Mouse (Mus musculus): ENCODE data around the gene Gm17334. TPM values are rescaled to one million over a fixed set of nuclear protein-coding genes. Genes with fewer than 3 reads are reported as not detected.

Gene Gm17334
- total RNA-seq, 1 experiment: 0.22 TPM

DNA sequence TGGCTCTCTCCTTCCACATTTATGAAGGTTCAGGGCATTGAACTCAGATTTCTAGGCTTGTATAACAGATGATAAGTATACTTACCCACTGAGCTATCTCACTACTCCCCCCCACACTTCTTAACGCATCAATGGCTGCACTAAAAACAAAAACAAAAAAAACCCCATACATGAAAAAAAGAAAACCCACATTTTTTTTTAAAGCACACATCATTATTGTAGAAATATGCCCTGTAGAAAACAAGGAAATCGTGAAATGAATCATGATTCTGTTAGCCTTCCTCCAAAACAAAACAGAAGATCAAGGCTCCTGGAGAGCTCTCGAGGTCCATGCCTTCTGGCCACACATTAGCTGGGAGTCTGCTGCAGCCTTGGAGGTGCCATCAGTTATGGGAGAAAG lies 38.3 kb upstream of the Gm17334 start:
- Histone ChIP-seq H3K27ac (ENCODE audit: insufficient read depth, low read depth, low read length, poor library complexity, severe bottlenecking) (no peak overlapping the region), H3K4me1 (ENCODE audit: control insufficient read depth in 2 of 2, insufficient read depth in 2 of 2, low read length in 2 of 2, poor library complexity in 1 of 2) (peaks cover 0 to 8% of the 10 kb centered on the region in 2 experiments; a peak in 1 of 4 replicates), H3K9me3 (ENCODE audit: control insufficient read depth, insufficient read depth, low read depth, low read length) (no peaks in the 10 kb centered on the region), H3K4me3 (ENCODE audit: insufficient read depth in 1 of 2, low read depth in 1 of 2, low read length in 2 of 2, poor library complexity in 1 of 2, severe bottlenecking in 1 of 2) (no peak overlapping the region), H3K9ac (ENCODE audit: insufficient read depth, low read depth, low read length, poor library complexity, severe bottlenecking) (no peak overlapping the region), H3K36me3 (ENCODE audit: control insufficient read depth, insufficient read depth, low read length, poor library complexity, severe bottlenecking) (no peaks in the 10 kb centered on the region)
- no peak for DNase-seq (ENCODE audit: low read depth, low spot score)
- no peak for TF ChIP-seq CHD2 (IDR thresholded peaks at IDR 0.05; ENCODE audit: low read depth, low read length)
- no peak for TF ChIP-seq MAFK (IDR thresholded peaks at IDR 0.05; ENCODE audit: insufficient read depth, low read depth, low read length)
- TF ChIP-seq ZC3H11A (IDR thresholded peaks at IDR 0.05; ENCODE audit: borderline replicate concordance, low read depth, low read length): no peak
- TF ChIP-seq HCFC1 (IDR thresholded peaks at IDR 0.05; ENCODE audit: borderline replicate concordance, insufficient read depth, low read length): no peak
- no peak for TF ChIP-seq ZNF384 (IDR thresholded peaks at IDR 0.05; ENCODE audit: low read depth, low read length)
- in situ Hi-C loops (cut with MboI; ENCODE audit: low sequenced_read_pairs in 2 of 2, unreplicated experiment in 2 of 2): no loop called here

DNA sequence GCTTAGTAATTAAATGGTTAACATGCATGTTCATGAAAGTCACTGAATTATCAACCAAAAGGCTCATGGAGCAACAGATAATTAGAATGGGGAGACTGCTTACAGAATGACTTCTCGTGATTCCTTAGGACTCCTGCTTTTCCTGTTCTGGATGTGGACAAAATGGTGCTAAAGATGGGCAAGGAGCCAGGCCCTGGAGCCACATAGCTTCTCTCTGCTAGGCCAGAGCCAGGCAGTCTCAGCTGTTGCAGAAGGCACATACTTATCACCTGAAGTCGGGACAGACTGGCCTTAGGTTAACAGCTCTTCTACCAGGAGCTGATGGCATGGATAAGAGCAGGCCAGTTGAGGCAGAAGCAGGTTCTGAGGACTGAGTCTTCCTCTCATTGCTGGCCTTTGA lies 37.8 kb upstream of the Gm17334 start:
- in situ Hi-C loops (cut with MboI; ENCODE audit: low sequenced_read_pairs in 2 of 2, unreplicated experiment in 2 of 2): no loop called here
- no peak overlapping the region for H3K9ac ChIP-seq (ENCODE audit: insufficient read depth, low read depth, low read length, poor library complexity, severe bottlenecking)

DNA sequence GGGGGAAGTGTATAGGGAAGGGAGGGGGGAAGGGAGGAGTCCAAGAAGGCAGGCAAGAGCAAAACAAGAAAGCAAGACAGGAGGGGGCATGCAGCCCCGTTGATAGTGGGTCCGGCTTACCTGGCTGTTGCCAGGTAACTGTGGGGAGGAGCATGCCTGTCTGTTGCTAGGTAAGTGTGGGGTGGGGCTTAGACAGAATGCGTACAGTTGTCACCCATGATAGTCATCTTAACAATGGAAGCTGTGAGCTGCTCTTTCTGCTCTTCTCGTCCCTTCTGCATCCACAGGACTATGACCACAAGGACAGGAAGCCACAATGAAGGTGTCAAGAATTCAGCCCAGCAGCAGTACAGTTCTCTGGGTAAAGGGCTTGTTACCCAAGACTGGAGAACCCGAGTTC lies 37.2 kb upstream of the Gm17334 start:
- H3K9ac ChIP-seq (ENCODE audit: insufficient read depth, low read depth, low read length, poor library complexity, severe bottlenecking): no peak overlapping the region
- H3K27ac ChIP-seq (ENCODE audit: insufficient read depth, low read depth, low read length, poor library complexity, severe bottlenecking): no peak overlapping the region
- TF ChIP-seq CHD2 (IDR thresholded peaks at IDR 0.05; ENCODE audit: low read depth, low read length): no peak
- TF ChIP-seq ZNF384 (IDR thresholded peaks at IDR 0.05; ENCODE audit: low read depth, low read length): no peak
- TF ChIP-seq HCFC1 (IDR thresholded peaks at IDR 0.05; ENCODE audit: borderline replicate concordance, insufficient read depth, low read length): no peak
- no peak for TF ChIP-seq MAFK (IDR thresholded peaks at IDR 0.05; ENCODE audit: insufficient read depth, low read depth, low read length)
- TF ChIP-seq ZC3H11A (IDR thresholded peaks at IDR 0.05; ENCODE audit: borderline replicate concordance, low read depth, low read length): no peak
- DNase-seq (ENCODE audit: low read depth, low spot score): no peak
- peaks cover 3 to 16% of the 10 kb centered on the region in 2 experiments; a peak in 3 of 4 replicates for H3K4me1 ChIP-seq (ENCODE audit: control insufficient read depth in 2 of 2, insufficient read depth in 2 of 2, low read length in 2 of 2, poor library complexity in 1 of 2)
- no peaks in the 10 kb centered on the region for H3K9me3 ChIP-seq (ENCODE audit: control insufficient read depth, insufficient read depth, low read depth, low read length)
- no peaks in the 10 kb centered on the region for H3K36me3 ChIP-seq (ENCODE audit: control insufficient read depth, insufficient read depth, low read length, poor library complexity, severe bottlenecking)
- in situ Hi-C loops (cut with MboI; ENCODE audit: low sequenced_read_pairs in 2 of 2, unreplicated experiment in 2 of 2): no loop called here
- no peak overlapping the region for H3K4me3 ChIP-seq (ENCODE audit: insufficient read depth in 1 of 2, low read depth in 1 of 2, low read length in 2 of 2, poor library complexity in 1 of 2, severe bottlenecking in 1 of 2)

More for the DNA sequence above, 37.8 kb upstream of the Gm17334 start:
- Histone ChIP-seq H3K27ac (ENCODE audit: insufficient read depth, low read depth, low read length, poor library complexity, severe bottlenecking) (no peak overlapping the region), H3K4me3 (ENCODE audit: insufficient read depth in 1 of 2, low read depth in 1 of 2, low read length in 2 of 2, poor library complexity in 1 of 2, severe bottlenecking in 1 of 2) (no peak overlapping the region), H3K9me3 (ENCODE audit: control insufficient read depth, insufficient read depth, low read depth, low read length) (no peaks in the 10 kb centered on the region), H3K4me1 (ENCODE audit: control insufficient read depth in 2 of 2, insufficient read depth in 2 of 2, low read length in 2 of 2, poor library complexity in 1 of 2) (peaks cover 3 to 13% of the 10 kb centered on the region in 2 experiments; a peak in 3 of 4 replicates), H3K36me3 (ENCODE audit: control insufficient read depth, insufficient read depth, low read length, poor library complexity, severe bottlenecking) (no peaks in the 10 kb centered on the region)
- no peak for TF ChIP-seq ZC3H11A (IDR thresholded peaks at IDR 0.05; ENCODE audit: borderline replicate concordance, low read depth, low read length)
- TF ChIP-seq CHD2 (IDR thresholded peaks at IDR 0.05; ENCODE audit: low read depth, low read length): no peak
- TF ChIP-seq MAFK (IDR thresholded peaks at IDR 0.05; ENCODE audit: insufficient read depth, low read depth, low read length): no peak
- TF ChIP-seq HCFC1 (IDR thresholded peaks at IDR 0.05; ENCODE audit: borderline replicate concordance, insufficient read depth, low read length): no peak
- TF ChIP-seq ZNF384 (IDR thresholded peaks at IDR 0.05; ENCODE audit: low read depth, low read length): no peak
- DNase-seq (ENCODE audit: low read depth, low spot score): no peak

DNA sequence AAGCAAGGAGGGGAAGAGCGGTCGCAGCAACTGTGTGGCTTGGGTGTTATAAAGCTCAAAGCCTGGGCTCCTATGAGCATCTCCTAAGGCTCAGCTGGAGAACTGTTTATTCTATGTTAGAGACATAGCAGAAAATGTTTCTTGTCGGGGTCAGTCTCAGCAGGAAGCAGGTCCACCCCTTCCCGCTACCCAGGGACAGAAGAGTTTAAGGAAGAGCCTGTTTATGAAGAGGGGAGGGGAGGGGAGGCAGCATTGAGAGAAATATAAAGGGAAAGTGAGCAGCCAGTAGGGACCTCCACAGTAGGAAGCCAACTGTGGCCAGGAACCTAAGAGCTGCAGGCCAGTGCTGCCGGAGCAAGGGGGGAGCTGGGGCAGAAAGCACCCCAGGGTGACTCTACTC lies 36.4 kb upstream of the Gm17334 start:
- TF ChIP-seq ZNF384 (IDR thresholded peaks at IDR 0.05; ENCODE audit: low read depth, low read length) (no peak), HCFC1 (IDR thresholded peaks at IDR 0.05; ENCODE audit: borderline replicate concordance, insufficient read depth, low read length) (no peak), ZC3H11A (IDR thresholded peaks at IDR 0.05; ENCODE audit: borderline replicate concordance, low read depth, low read length) (no peak), CHD2 (IDR thresholded peaks at IDR 0.05; ENCODE audit: low read depth, low read length) (no peak), MAFK (IDR thresholded peaks at IDR 0.05; ENCODE audit: insufficient read depth, low read depth, low read length) (no peak)
- no peak overlapping the region for H3K4me3 ChIP-seq (ENCODE audit: insufficient read depth in 1 of 2, low read depth in 1 of 2, low read length in 2 of 2, poor library complexity in 1 of 2, severe bottlenecking in 1 of 2)
- in situ Hi-C loops (cut with MboI; ENCODE audit: low sequenced_read_pairs in 2 of 2, unreplicated experiment in 2 of 2): no loop called here
- no peak for DNase-seq (ENCODE audit: low read depth, low spot score)
- no peaks in the 10 kb centered on the region for H3K36me3 ChIP-seq (ENCODE audit: control insufficient read depth, insufficient read depth, low read length, poor library complexity, severe bottlenecking)
- H3K4me1 ChIP-seq (ENCODE audit: control insufficient read depth in 2 of 2, insufficient read depth in 2 of 2, low read length in 2 of 2, poor library complexity in 1 of 2): peaks cover 3 to 19% of the 10 kb centered on the region in 2 experiments
- H3K9ac ChIP-seq (ENCODE audit: insufficient read depth, low read depth, low read length, poor library complexity, severe bottlenecking): no peak overlapping the region
- H3K9me3 ChIP-seq (ENCODE audit: control insufficient read depth, insufficient read depth, low read depth, low read length): no peaks in the 10 kb centered on the region
- no peak overlapping the region for H3K27ac ChIP-seq (ENCODE audit: insufficient read depth, low read depth, low read length, poor library complexity, severe bottlenecking)

DNA sequence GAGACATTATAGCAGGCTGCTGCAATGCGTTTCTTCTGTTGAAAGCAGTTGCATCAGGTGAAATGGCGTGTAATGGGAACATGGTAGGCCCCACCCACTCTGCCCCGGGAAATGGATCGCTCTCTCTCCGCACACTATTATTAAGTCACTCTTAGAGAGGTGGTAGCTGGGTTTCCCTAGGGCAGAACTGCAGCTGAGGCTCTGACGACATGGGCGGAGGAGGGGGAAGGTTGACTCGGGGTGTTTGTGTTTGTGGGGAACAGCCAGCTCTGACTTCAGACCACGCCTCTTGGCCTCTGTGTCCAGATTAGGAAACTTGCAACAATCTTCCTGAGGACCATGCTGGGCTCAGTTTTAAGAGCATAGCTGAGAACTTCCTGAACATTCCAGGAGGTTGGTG lies 32.8 kb upstream of the Gm17334 start:
- DNase-seq (ENCODE audit: low read depth, low spot score): no peak
- Histone ChIP-seq H3K27ac (ENCODE audit: insufficient read depth, low read depth, low read length, poor library complexity, severe bottlenecking) (no peak overlapping the region), H3K4me3 (ENCODE audit: insufficient read depth in 1 of 2, low read depth in 1 of 2, low read length in 2 of 2, poor library complexity in 1 of 2, severe bottlenecking in 1 of 2) (0 out of 4 replicates have a peak overlapping the region, but pooled peaks of 1 of the 2 experiments have one; percentile 13), H3K4me1 (ENCODE audit: control insufficient read depth in 2 of 2, insufficient read depth in 2 of 2, low read length in 2 of 2, poor library complexity in 1 of 2) (peaks cover 7 to 46% of the 10 kb centered on the region in 2 experiments), H3K9me3 (ENCODE audit: control insufficient read depth, insufficient read depth, low read depth, low read length) (no peaks in the 10 kb centered on the region), H3K9ac (ENCODE audit: insufficient read depth, low read depth, low read length, poor library complexity, severe bottlenecking) (no peak overlapping the region), H3K36me3 (ENCODE audit: control insufficient read depth, insufficient read depth, low read length, poor library complexity, severe bottlenecking) (no peaks in the 10 kb centered on the region)
- in situ Hi-C loops (cut with MboI; ENCODE audit: low sequenced_read_pairs in 2 of 2, unreplicated experiment in 2 of 2): no loop called here
- TF ChIP-seq CHD2 (IDR thresholded peaks at IDR 0.05; ENCODE audit: low read depth, low read length): no peak
- TF ChIP-seq HCFC1 (IDR thresholded peaks at IDR 0.05; ENCODE audit: borderline replicate concordance, insufficient read depth, low read length): no peak
- no peak for TF ChIP-seq ZNF384 (IDR thresholded peaks at IDR 0.05; ENCODE audit: low read depth, low read length)
- no peak for TF ChIP-seq MAFK (IDR thresholded peaks at IDR 0.05; ENCODE audit: insufficient read depth, low read depth, low read length)
- no peak for TF ChIP-seq ZC3H11A (IDR thresholded peaks at IDR 0.05; ENCODE audit: borderline replicate concordance, low read depth, low read length)
